Mouse (Mus musculus) thymus, adult 2 months (tissue): Measurements from ENCODE around the gene Golph3.

Experiments used
- CTCF ChIP-seq: fragments of 200-500 bp; IDR thresholded peaks from 2 replicates; pipeline ENCODE4 v1.5.1; 2012; ENCODE audit warnings: mild to moderate bottlenecking, control low read depth, low read length, moderate library complexity, borderline replicate concordance; ENCODE audit not compliant: control insufficient read depth, poor library complexity, insufficient read depth; ENCODE audit errors: extremely low read depth
- POLR2A ChIP-seq: fragments of 200-500 bp; IDR thresholded peaks from 2 replicates; pipeline ENCODE4 v1.6.1; 2012; ENCODE audit warnings: mild to moderate bottlenecking, low read length, control low read depth, moderate library complexity; ENCODE audit not compliant: control insufficient read depth, poor library complexity, insufficient read depth; ENCODE audit errors: extremely low read depth

DNA sequence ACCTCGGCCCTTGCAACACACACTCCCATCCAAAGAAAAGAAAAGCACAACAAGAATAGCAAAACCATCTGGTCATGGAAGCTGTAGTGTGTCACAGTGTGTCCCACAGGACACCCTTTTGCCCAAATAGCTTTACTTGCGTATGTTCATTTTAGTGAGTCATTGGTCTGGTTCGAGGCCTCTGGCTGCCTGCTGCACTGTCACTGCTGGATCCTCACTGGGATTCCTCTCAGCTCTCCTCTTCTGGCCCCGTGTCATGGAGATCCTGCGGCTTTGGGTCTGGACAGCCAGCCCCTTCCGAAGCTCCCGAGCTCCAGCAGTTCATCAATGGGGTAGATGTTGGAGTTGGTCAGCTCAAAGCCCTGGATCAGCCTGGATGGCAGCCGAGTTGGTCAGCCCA lies 2.8 kb upstream of the Golph3 start:
- TF ChIP-seq POLR2A = no peak
- TF ChIP-seq CTCF = no peak
